Mouse (Mus musculus): ENCODE measurements around the gene Clec1b. TPM values are rescaled to one million over a fixed set of nuclear protein-coding genes. Genes with fewer than 3 reads are reported as not detected.
A peak's percentile ranks its signal among the peaks of the same experiment; 100 is the strongest.

Gene Clec1b
- not detected for total RNA-seq (2021)
- long read RNA-seq = 0 reads

DNA sequence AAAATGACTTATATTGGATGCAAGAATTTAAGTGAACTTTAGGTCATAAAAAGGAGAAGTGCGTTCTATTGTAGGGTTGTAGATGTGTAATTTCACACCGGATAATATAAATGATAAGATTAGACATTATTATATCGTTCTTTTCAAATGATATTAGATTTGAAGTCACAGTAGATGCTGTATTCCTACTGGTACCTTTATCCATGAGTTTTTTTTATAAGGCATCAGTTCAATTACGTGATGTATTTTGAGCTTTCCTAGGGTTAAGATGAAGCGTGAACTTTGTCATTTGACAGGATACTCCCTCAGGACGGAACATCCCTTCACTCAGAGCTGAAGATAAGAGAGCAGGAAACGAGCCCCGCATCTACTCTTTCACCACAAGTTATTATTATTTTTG lies at the start of gene Clec1b:
Gene Clec1b (plus strand): TSS at position 301 of the 400 bp plus-strand sequence.
- no peak for DNase-seq (ENCODE audit: low spot score in 2 of 2)

GRCm38 (mm10) chr6:129349524-129350352 lies 47.4 kb upstream of the Clec1b start:
- DNase-seq (ENCODE audit: low spot score in 2 of 2) = no peak

- no peak for DNase-seq (ENCODE audit: low spot score in 2 of 2)
These were observed 46.0 kb upstream of the Clec1b start for GRCm38 (mm10) chr6:129351091-129351490.

DNA sequence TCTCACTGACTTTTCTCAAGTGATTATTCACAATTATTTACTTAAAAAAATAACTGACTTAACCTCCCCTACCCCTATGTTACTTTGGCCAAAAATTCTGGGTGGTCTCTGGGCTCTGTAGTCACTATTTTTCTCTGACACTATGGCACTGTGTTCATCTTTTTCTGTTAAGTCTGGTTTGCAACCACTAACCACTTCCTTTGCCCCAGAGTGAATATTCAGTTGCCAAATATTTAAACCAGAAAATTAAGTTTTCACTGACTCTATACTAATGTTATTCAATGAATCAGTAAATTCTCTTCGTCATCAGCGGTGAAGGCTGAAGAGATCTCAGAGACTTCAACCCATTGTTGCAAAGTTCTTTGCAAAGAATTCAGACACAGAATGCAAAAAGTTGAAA lies 41.3 kb upstream of the Clec1b start:
- DNase-seq (ENCODE audit: low spot score in 2 of 2) = no peak

GRCm38 (mm10) chr6:129356430-129356829 lies 40.7 kb upstream of the Clec1b start:
- no peak for DNase-seq (ENCODE audit: low spot score in 2 of 2)

DNA sequence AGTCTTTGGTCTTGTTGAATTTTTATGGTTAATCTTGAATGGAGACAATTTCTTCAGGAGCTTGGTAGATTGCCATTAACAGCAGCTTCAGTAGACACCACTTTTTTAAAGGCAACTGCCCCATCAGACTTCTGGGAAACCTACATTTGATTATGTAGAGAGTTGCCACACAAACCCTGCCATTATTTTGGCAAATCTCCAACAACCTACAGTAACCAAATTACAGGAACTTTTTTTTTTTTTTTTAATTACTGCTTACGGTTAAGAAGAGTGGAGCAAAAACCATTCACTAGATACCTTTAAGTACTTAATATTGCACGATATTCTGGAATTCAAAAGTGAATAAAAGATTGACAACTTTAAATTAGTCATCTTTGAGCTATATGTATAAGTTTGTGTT lies 37.6 kb upstream of the Clec1b start:
- DNase-seq (ENCODE audit: low spot score in 2 of 2) = no peak

GRCm38 (mm10) chr6:129363942-129364341 lies 33.2 kb upstream of the Clec1b start:
- no peak for DNase-seq (ENCODE audit: low spot score in 2 of 2)

GRCm38 (mm10) chr6:129365959-129366359 lies 31.1 kb upstream of the Clec1b start:
- DNase-seq (ENCODE audit: low spot score in 2 of 2) = peak in 1 of 2 experiments; percentile 4

DNA sequence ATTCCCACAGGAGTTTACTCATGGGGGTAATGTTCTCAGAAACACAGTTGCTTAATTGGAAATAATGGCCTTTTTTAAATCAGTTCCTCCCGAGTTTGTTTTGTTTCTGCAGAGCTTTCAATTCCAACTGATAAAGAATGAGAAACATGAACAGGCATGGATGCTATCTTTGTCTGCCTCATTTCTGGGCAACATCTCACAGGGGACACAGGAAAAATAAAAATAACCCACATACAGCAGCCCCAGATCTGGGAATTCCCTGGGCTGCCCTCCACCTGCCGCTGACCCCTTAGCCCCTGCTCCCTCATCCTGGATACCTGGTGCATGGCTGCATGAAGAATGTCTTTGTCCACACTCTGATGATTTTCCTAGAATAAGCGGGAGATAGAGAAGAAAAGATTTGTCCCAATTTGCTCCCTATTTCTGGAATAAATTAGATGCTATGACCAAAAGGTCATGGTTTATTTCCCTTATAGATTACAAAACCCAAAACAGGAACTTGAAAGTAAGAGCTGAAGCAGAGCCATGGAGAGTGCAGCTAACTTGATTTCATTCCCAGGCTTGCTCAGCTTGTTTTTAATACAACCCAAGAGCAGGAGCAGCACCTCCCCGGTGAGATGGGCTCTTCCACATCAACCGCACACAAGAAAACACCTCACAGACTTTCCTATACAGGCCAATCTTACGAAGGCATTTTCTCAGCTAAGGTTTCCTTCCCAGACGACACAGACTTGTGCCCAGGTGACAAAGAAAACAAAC lies 27.5 kb upstream of the Clec1b start:
- DNase-seq (ENCODE audit: low spot score in 2 of 2) = no peak

DNA sequence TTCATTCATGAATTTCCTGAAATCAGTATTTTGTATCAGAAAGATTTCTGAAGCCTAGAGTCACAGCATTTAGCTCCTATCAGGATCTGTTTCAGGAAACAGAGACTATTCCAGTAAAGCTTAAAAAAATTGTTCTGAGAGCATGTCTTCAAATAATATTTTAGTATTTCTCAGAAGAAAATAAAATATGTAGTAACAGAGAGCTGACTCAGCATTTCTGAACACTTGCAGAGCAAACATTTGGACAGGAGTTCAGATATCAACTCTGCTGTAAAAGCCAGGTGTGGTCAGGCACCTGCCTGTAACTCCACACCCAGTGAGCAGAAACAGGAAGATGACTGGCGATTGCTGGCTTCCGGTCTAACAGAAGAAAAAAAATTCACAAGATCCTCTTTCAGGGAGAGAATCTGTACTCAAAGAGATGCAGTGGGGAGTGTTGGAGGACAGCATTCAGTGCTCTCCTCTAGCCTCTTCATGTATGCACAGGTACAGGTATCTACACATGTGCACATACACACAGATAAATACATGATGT lies 22.1 kb upstream of the Clec1b start:
- no peak for DNase-seq (ENCODE audit: low spot score in 2 of 2)

- peak in 1 of 2 experiments; percentile 16 for DNase-seq (ENCODE audit: low spot score in 2 of 2)
These were observed 16.6 kb upstream of the Clec1b start for GRCm38 (mm10) chr6:129380454-129380853.

- DNase-seq (ENCODE audit: low spot score in 2 of 2) = no peak
These were observed 15.4 kb upstream of the Clec1b start for GRCm38 (mm10) chr6:129381736-129382135.

- DNase-seq (ENCODE audit: low spot score in 2 of 2) = no peak
These were observed 13.6 kb upstream of the Clec1b start for GRCm38 (mm10) chr6:129383466-129383865.

DNA sequence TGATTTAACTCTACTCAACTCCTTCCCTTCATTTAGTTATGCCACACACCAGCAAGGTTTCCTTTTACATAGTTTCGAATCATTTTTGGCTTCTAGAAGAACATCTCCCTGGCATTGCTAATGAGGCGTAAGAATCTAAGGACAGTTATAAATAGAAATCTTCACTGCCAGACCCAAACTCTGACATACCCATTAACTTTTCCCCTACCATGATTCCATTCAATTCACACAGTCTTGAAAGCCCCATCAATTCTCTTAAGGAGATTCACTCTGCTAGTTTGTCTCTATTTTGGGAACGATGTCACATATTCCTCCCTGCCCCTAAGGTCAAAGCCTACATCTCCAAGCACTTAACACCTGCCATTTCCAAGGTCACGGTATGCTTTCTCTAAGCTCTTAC lies 12.1 kb upstream of the Clec1b start:
- DNase-seq (ENCODE audit: low spot score in 2 of 2) = no peak

DNA sequence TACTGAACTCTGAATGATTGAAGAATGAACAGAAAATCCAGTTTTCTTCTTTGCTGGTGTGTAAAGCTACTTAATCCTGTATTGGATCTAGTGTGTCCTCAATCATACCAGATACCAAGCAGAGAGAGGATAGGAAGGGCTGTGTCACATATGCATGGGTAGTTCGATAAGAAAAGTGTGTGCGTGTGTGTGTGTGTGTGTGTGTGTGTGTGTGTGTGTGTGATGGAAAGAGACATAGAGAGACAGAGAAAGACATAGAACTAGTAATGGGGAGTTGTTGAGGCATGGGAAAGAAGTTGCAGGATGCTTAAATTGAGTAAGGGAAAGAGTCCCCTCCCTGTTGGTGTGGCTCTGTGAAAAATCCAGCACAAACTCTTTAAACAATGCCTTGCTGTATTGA lies 11.3 kb upstream of the Clec1b start, which contains the start of gene Clec12b:
Gene Clec12b (minus strand): TSS at position 101 of the 400 bp plus-strand sequence.
- no peak for DNase-seq (ENCODE audit: low spot score in 2 of 2)

- peak in 1 of 2 experiments; percentile 29 for DNase-seq (ENCODE audit: low spot score in 2 of 2)
These were observed 3.9 kb upstream of the Clec1b start for GRCm38 (mm10) chr6:129393087-129393720.

GRCm38 (mm10) chr6:129393732-129394131 lies 3.4 kb upstream of the Clec1b start:
- no peak for DNase-seq (ENCODE audit: low spot score in 2 of 2)

DNA sequence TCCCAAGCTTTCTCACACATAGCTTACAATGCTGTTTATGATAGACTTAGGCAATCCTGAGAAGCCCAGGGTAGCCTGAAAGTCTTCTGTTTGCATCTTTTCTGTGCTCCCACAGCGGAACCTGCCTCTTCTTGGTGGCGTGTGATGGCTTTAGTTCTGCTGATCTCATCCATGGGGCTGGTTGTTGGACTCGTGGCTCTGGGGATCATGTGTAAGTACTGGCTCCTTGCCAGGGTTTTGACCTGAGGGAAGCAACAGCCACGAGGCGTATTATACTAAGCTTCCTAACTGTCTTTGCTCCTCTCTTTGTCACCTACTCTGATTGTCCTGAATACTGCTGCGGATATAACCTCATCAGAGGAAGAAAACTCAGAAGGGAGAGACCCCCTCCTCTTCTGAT lies 2.8 kb downstream of the Clec1b start:
- no peak for DNase-seq (ENCODE audit: low spot score in 2 of 2)

- DNase-seq (ENCODE audit: low spot score in 2 of 2) = no peak
These were observed 5.3 kb downstream of the Clec1b start for GRCm38 (mm10) chr6:129402404-129402803.

DNA sequence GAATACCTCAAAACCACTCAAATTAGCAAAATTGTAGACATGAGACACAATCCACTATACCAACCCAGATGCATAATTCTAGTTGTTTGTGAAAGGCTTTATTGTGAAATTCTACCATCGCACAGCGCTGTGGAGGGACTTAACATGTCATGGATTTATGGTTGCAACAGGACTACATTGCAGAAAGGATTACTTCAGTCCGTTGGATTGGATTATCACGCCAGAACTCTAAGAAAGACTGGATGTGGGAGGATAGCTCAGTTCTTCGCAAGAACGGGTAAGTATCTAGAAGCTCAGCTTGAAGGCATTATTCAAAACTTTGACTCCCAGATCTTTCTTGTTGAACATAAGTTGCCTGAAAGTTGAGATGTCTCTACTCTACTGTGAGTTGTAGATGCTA lies 6.3 kb downstream of the Clec1b start:
- no peak for DNase-seq (ENCODE audit: low spot score in 2 of 2)

GRCm38 (mm10) chr6:129405999-129406398 lies 8.9 kb downstream of the Clec1b start:
- DNase-seq (ENCODE audit: low spot score in 2 of 2) = no peak

DNA sequence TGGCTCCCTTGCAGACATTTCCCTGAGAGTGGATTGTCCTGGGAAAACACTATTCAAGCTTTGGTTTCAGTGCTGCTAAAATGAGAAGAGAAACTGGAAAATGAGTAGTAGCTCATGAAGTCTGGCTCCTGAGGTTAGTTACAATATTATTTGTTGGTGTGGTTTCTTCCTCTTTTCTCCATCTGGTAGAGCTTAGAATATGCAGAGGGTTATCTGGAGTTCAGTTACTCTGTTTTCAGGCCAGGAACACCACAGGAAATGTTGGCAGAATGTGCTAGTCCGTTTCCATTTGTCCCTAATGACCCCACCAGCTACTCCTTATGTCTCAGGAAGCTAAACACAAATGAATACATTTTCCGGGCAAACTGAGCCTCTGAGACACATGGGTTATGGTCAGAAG lies 10.2 kb downstream of the Clec1b start:
- DNase-seq (ENCODE audit: low spot score in 2 of 2) = no peak
